Mouse (Mus musculus): ENCODE results near the gene Ccdc63. TPM values are rescaled to one million over a fixed set of nuclear protein-coding genes. Genes with fewer than 3 reads are reported as not detected.
"Not testable (repeated sequence)": the region's sequence is repeated elsewhere in the genome, so short reads cannot be mapped to it uniquely, and the experiment has no call there.

Ccdc63 gene
- polyA plus RNA-seq, 1 experiment: not detected

DNA sequence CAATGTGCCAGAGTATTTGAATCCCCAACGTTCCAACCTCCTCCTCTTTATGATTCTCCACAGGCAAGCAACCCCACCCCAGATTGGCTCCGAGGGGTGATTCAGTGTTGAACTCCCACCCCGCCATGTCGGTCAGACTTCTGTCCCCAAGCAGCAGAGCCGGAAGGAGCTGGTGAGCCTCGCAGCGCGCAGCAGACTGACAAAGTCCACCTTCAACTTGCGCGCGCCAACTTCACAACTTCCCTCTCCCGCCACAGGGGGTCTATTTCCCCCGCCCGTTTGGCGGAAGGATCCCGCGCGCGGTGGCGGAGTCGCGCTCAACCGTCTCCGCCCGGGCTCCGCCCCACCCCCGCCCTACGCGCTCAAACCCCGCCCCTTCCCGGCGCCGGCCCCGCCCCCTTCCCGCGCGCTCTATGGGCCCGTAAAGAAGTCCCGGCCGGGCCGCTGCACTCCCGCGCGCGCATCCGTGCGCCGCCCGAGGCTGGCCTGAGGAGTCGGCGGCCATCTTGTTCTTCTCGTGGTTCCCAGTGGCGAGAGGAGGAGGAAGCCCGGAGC lies 17.3 kb upstream of the Ccdc63 start, which contains the start of gene Ppp1cc:
Gene Ppp1cc, plus strand, starts transcription at position 452 of the 555 bp plus-strand sequence.
- TF ChIP-seq TCF3 (IDR thresholded peaks at IDR 0.05; ENCODE audit: insufficient read length, low read depth) (no peak), POLR2A (IDR thresholded peaks at IDR 0.05; ENCODE audit: insufficient read length, low read depth) (peak; percentile 66), MYOD1 (IDR thresholded peaks at IDR 0.05; ENCODE audit: control insufficient read depth in 1 of 3, insufficient read length in 2 of 3, low read depth in 2 of 3) (peak in 1 of 3 experiments; percentile 1), TCF12 (IDR thresholded peaks at IDR 0.05; ENCODE audit: insufficient read depth, poor library complexity, severe bottlenecking) (no peak), E2F4 (IDR thresholded peaks at IDR 0.05; ENCODE audit: insufficient read depth) (peak; percentile 60), CEBPB (IDR thresholded peaks at IDR 0.05; ENCODE audit: insufficient read depth, poor library complexity, severe bottlenecking) (no peak), POLR2AphosphoS2 (IDR thresholded peaks at IDR 0.05; ENCODE audit: insufficient read length, low read depth) (peak; percentile 66), MYOG (IDR thresholded peaks at IDR 0.05; ENCODE audit: control insufficient read depth in 1 of 3, insufficient read depth in 1 of 3, insufficient read length in 2 of 3, low read depth in 2 of 3) (peak in 1 of 3 experiments; percentile 16)
- H3K4me3 ChIP-seq: peak within 1 kb of the TSS; percentile 75
- peaks cover 45% of the 10 kb centered on the region for H3K79me2 ChIP-seq (ENCODE audit: control insufficient read depth, insufficient read depth)
- H3K36me3 ChIP-seq (ENCODE audit: control insufficient read depth, insufficient read depth): no peaks in the 10 kb centered on the region
- peak within 1 kb of the TSS; percentile 81 for H3ac ChIP-seq (ENCODE audit: control insufficient read depth, insufficient read length)
- H3K27me3 ChIP-seq (ENCODE audit: control insufficient read depth, insufficient read depth, insufficient read length): no peaks in the 10 kb centered on the region
- peak within 1 kb of the TSS; percentile 83 for H3K4me2 ChIP-seq (ENCODE audit: low read depth)

DNA sequence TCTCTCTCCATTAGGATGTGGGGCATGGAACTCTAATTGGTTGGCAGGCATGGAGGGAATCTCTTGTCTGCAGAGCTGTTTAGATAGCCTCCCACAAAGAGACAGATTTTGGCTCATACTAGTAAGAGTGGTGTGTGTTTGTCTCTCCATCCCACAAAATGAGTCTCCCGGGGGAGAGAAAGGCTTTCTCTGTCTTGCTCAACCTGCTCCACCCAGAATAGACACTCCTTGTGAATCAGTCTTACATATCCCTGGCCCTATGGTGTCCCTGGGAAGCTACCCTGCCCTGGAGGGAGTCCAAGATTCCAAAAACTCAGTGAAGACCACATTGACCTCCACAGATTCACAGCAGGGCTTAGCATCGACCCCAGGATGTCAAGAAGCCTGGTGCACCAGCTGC lies 15.9 kb upstream of the Ccdc63 start:
- Histone ChIP-seq H3ac (ENCODE audit: control insufficient read depth, insufficient read length) (no peak overlapping the region), H3K36me3 (ENCODE audit: control insufficient read depth, insufficient read depth) (no peaks in the 10 kb centered on the region), H3K79me2 (ENCODE audit: control insufficient read depth, insufficient read depth) (peaks cover 31% of the 10 kb centered on the region), H3K27me3 (ENCODE audit: control insufficient read depth, insufficient read depth, insufficient read length) (no peaks in the 10 kb centered on the region), H3K4me2 (ENCODE audit: low read depth) (peak overlapping the region; percentile 57), H3K4me3 (no peak overlapping the region)
- TF ChIP-seq POLR2AphosphoS2 (IDR thresholded peaks at IDR 0.05; ENCODE audit: insufficient read length, low read depth) (no peak), MAX (IDR thresholded peaks at IDR 0.05; ENCODE audit: low read depth) (no peak), CEBPB (IDR thresholded peaks at IDR 0.05; ENCODE audit: insufficient read depth, poor library complexity, severe bottlenecking) (peak; percentile 65; the same call in 1 of the 2 replicates), E2F4 (IDR thresholded peaks at IDR 0.05; ENCODE audit: insufficient read depth) (no peak)

DNA sequence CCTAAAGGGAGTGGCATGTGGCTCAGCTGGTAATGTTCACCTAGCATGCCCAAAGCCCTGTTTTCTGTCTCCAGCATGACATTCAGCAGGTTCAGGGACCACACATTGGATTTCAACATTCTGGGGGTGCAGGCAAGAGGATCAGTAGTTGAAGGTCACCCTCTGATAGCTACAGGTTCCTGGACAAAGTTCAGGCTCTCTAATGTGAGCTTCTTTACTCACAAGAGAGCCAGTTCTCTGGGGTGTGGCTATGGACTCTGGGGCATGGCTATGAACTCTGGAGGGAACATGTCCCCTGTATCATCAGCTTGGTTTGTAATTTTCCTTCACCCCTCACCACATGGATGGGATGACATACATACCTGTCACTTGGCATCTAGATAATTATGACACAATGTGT lies 15.0 kb upstream of the Ccdc63 start:
- Histone ChIP-seq H3K36me3 (ENCODE audit: control insufficient read depth, insufficient read depth) (no peaks in the 10 kb centered on the region), H3K79me2 (ENCODE audit: control insufficient read depth, insufficient read depth) (peaks cover 22% of the 10 kb centered on the region), H3ac (ENCODE audit: control insufficient read depth, insufficient read length) (no peak overlapping the region), H3K4me3 (no peak overlapping the region), H3K27me3 (ENCODE audit: control insufficient read depth, insufficient read depth, insufficient read length) (no peaks in the 10 kb centered on the region), H3K4me2 (ENCODE audit: low read depth) (peak overlapping the region; percentile 10)
- TF ChIP-seq POLR2A (IDR thresholded peaks at IDR 0.05; ENCODE audit: insufficient read length, low read depth) (no peak), REST (IDR thresholded peaks at IDR 0.05; ENCODE audit: insufficient read depth, insufficient read length) (no peak), E2F4 (IDR thresholded peaks at IDR 0.05; ENCODE audit: insufficient read depth) (no peak), CEBPB (IDR thresholded peaks at IDR 0.05; ENCODE audit: insufficient read depth, poor library complexity, severe bottlenecking) (no peak), POLR2AphosphoS2 (IDR thresholded peaks at IDR 0.05; ENCODE audit: insufficient read length, low read depth) (no peak), TCF3 (IDR thresholded peaks at IDR 0.05; ENCODE audit: insufficient read length, low read depth) (no peak), SRF (IDR thresholded peaks at IDR 0.05; ENCODE audit: control insufficient read depth, insufficient read length, low read depth) (no peak), MAX (IDR thresholded peaks at IDR 0.05; ENCODE audit: low read depth) (no peak), TCF12 (IDR thresholded peaks at IDR 0.05; ENCODE audit: insufficient read depth, poor library complexity, severe bottlenecking) (no peak), MYOD1 (IDR thresholded peaks at IDR 0.05; ENCODE audit: control insufficient read depth in 1 of 3, insufficient read length in 2 of 3, low read depth in 2 of 3) (no peak), MYOG (IDR thresholded peaks at IDR 0.05; ENCODE audit: control insufficient read depth in 1 of 3, insufficient read depth in 1 of 3, insufficient read length in 2 of 3, low read depth in 2 of 3) (no peak), USF1 (IDR thresholded peaks at IDR 0.05; ENCODE audit: low read depth) (no peak)

DNA sequence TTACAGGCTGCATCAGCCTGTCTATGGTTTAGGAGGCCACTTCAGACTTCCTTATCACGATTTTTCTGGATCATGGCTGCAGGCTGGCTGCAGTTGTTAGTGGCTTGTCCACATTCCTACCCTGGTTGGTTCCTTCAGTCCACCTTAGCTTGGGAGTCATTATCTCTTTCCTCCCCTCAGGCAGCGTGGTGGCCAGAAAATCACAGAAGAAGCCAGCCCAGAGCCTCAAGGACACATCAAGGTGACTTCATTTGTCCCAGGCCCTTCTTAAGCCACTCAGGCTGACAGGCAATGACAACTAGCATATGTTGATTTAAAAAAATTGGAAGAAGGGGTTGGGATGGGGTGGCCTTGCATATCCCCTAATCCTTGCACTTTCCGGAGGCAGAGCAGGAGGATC lies 14.2 kb upstream of the Ccdc63 start:
- Histone ChIP-seq H3ac (ENCODE audit: control insufficient read depth, insufficient read length) (no peak overlapping the region), H3K79me2 (ENCODE audit: control insufficient read depth, insufficient read depth) (peaks cover 14% of the 10 kb centered on the region), H3K36me3 (ENCODE audit: control insufficient read depth, insufficient read depth) (no peaks in the 10 kb centered on the region), H3K27me3 (ENCODE audit: control insufficient read depth, insufficient read depth, insufficient read length) (no peaks in the 10 kb centered on the region), H3K4me2 (ENCODE audit: low read depth) (no peak overlapping the region), H3K4me3 (no peak overlapping the region)
- TF ChIP-seq REST (IDR thresholded peaks at IDR 0.05; ENCODE audit: insufficient read depth, insufficient read length) (no peak), E2F4 (IDR thresholded peaks at IDR 0.05; ENCODE audit: insufficient read depth) (no peak), POLR2A (IDR thresholded peaks at IDR 0.05; ENCODE audit: insufficient read length, low read depth) (no peak), CEBPB (IDR thresholded peaks at IDR 0.05; ENCODE audit: insufficient read depth, poor library complexity, severe bottlenecking) (no peak), TCF3 (IDR thresholded peaks at IDR 0.05; ENCODE audit: insufficient read length, low read depth) (no peak), MYOD1 (IDR thresholded peaks at IDR 0.05; ENCODE audit: control insufficient read depth in 1 of 3, insufficient read length in 2 of 3, low read depth in 2 of 3) (no peak), USF1 (IDR thresholded peaks at IDR 0.05; ENCODE audit: low read depth) (no peak), MAX (IDR thresholded peaks at IDR 0.05; ENCODE audit: low read depth) (no peak), POLR2AphosphoS2 (IDR thresholded peaks at IDR 0.05; ENCODE audit: insufficient read length, low read depth) (no peak), MYOG (IDR thresholded peaks at IDR 0.05; ENCODE audit: control insufficient read depth in 1 of 3, insufficient read depth in 1 of 3, insufficient read length in 2 of 3, low read depth in 2 of 3) (no peak), TCF12 (IDR thresholded peaks at IDR 0.05; ENCODE audit: insufficient read depth, poor library complexity, severe bottlenecking) (no peak), SRF (IDR thresholded peaks at IDR 0.05; ENCODE audit: control insufficient read depth, insufficient read length, low read depth) (no peak)

DNA sequence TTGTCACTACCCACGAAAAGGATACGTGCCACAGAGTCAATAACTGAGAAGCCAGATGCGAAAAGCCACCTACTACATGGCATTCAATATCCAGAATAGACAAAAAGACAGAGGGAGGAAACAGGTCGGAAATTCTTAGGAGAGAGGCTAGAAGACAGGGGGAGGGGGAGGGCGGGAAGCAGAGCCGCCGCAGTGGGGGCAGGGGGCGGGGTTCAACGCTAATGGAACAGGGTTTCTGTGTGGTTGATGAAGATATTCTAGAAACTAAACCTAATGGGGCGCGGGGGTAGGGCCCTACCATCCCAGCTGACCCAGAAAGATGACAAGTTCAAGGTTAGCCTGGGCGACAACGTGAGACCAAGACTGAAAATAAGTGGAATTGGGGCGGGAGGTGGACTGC lies 13.4 kb upstream of the Ccdc63 start:
- TF ChIP-seq MYOG (IDR thresholded peaks at IDR 0.05; ENCODE audit: control insufficient read depth in 1 of 3, insufficient read depth in 1 of 3, insufficient read length in 2 of 3, low read depth in 2 of 3) (no peak), USF1 (IDR thresholded peaks at IDR 0.05; ENCODE audit: low read depth) (no peak), TCF12 (IDR thresholded peaks at IDR 0.05; ENCODE audit: insufficient read depth, poor library complexity, severe bottlenecking) (no peak), MAX (IDR thresholded peaks at IDR 0.05; ENCODE audit: low read depth) (no peak), MYOD1 (IDR thresholded peaks at IDR 0.05; ENCODE audit: control insufficient read depth in 1 of 3, insufficient read length in 2 of 3, low read depth in 2 of 3) (no peak), E2F4 (IDR thresholded peaks at IDR 0.05; ENCODE audit: insufficient read depth) (no peak), CEBPB (IDR thresholded peaks at IDR 0.05; ENCODE audit: insufficient read depth, poor library complexity, severe bottlenecking) (no peak), POLR2AphosphoS2 (IDR thresholded peaks at IDR 0.05; ENCODE audit: insufficient read length, low read depth) (no peak), SRF (IDR thresholded peaks at IDR 0.05; ENCODE audit: control insufficient read depth, insufficient read length, low read depth) (no peak), TCF3 (IDR thresholded peaks at IDR 0.05; ENCODE audit: insufficient read length, low read depth) (no peak), POLR2A (IDR thresholded peaks at IDR 0.05; ENCODE audit: insufficient read length, low read depth) (no peak), REST (IDR thresholded peaks at IDR 0.05; ENCODE audit: insufficient read depth, insufficient read length) (no peak)
- peaks cover 6% of the 10 kb centered on the region for H3K79me2 ChIP-seq (ENCODE audit: control insufficient read depth, insufficient read depth)
- no peak overlapping the region for H3K4me2 ChIP-seq (ENCODE audit: low read depth)
- no peaks in the 10 kb centered on the region for H3K36me3 ChIP-seq (ENCODE audit: control insufficient read depth, insufficient read depth)
- no peak overlapping the region for H3K4me3 ChIP-seq
- no peaks in the 10 kb centered on the region for H3K27me3 ChIP-seq (ENCODE audit: control insufficient read depth, insufficient read depth, insufficient read length)
- no peak overlapping the region for H3ac ChIP-seq (ENCODE audit: control insufficient read depth, insufficient read length)

DNA sequence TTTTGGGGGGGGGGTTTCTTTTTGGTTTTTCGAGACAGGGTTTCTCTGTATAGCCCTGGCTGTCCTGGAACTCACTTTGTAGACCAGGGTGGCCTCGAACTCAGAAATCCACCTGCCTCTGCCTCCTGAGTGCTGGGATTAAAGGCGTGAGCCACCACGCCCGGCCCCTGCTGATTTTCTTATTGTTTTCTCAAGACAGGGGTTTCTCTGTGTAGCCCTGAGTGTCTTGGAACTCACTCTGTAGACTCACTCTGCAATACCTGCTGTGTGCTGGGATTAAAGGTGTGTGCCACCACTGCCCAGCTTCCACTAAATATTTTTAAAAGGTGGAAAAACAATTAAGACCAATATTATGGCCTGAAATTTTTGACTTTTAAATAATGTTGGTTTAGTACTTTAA lies 11.9 kb upstream of the Ccdc63 start:
- not testable (repeated sequence) for H3K36me3 ChIP-seq (ENCODE audit: control insufficient read depth, insufficient read depth); H3ac ChIP-seq (ENCODE audit: control insufficient read depth, insufficient read length); H3K4me2 ChIP-seq (ENCODE audit: low read depth); H3K79me2 ChIP-seq (ENCODE audit: control insufficient read depth, insufficient read depth); H3K27me3 ChIP-seq (ENCODE audit: control insufficient read depth, insufficient read depth, insufficient read length); H3K4me3 ChIP-seq
